Mouse (Mus musculus) thymus, adult 2 months (tissue): Measurements from ENCODE around the gene Cpox.

ENCODE experiments used
- CTCF ChIP-seq: fragments of 200-500 bp; IDR thresholded peaks from 2 replicates; pipeline ENCODE4 v1.5.1; 2012; ENCODE audit warnings: mild to moderate bottlenecking, control low read depth, low read length, moderate library complexity, borderline replicate concordance; ENCODE audit not compliant: control insufficient read depth, poor library complexity, insufficient read depth; ENCODE audit errors: extremely low read depth
- POLR2A ChIP-seq: fragments of 200-500 bp; IDR thresholded peaks from 2 replicates; pipeline ENCODE4 v1.6.1; 2012; ENCODE audit warnings: mild to moderate bottlenecking, low read length, control low read depth, moderate library complexity; ENCODE audit not compliant: control insufficient read depth, poor library complexity, insufficient read depth; ENCODE audit errors: extremely low read depth

- TF ChIP-seq CTCF (no peak), POLR2A (no peak)
Observed at GRCm38 (mm10) chr16:58627597-58628335, 42.3 kb upstream of the Cpox start.
